Mouse (Mus musculus) stomach, postnatal 0 days (tissue): ENCODE data around the gene Ring1.

Experiments
- CTCF ChIP-seq: IDR thresholded peaks from 2 replicates; pipeline ENCODE4 v1.5.1; 2016; ENCODE audit warnings: antibody characterized with exemption, low read depth, mild to moderate bottlenecking, moderate library complexity
- EP300 ChIP-seq: optimal IDR thresholded peaks from 2 replicates; pipeline ENCODE3; 2016; ENCODE audit warnings: antibody characterized with exemption

DNA sequence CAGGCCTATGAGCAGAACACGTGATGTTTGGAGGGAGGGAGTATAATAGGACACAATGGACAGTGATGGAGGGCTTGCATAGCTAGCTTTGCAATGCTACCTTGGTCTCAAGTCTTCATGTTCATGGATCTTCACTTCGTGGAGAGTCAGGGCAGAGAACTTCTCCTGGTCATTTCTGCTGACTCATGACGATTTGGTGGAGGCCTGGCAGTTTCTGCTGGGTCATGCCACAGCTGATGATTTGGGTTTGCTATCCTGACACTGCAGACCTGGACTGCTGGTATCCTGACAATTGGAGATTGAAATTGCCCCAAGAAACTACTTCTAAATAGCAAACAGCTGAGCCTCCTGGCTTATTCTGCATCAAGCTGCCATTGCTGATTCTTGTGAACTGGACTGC is 50.9 kb downstream of the Ring1 start:
- TF ChIP-seq CTCF: no peak
- no peak for TF ChIP-seq EP300
